Mouse (Mus musculus) E14TG2a.4 (cell line): ENCODE results near the gene Selenon.

Source experiments
- CTCF ChIP-seq: conservative IDR thresholded peaks from 2 replicates; pipeline ENCODE4 v1.5.1; 2014; ENCODE audit warnings: low read length
- POU5F1 ChIP-seq: IDR thresholded peaks from 2 replicates; pipeline ENCODE4 v1.6.1; 2014; ENCODE audit warnings: low read length, borderline replicate concordance

DNA sequence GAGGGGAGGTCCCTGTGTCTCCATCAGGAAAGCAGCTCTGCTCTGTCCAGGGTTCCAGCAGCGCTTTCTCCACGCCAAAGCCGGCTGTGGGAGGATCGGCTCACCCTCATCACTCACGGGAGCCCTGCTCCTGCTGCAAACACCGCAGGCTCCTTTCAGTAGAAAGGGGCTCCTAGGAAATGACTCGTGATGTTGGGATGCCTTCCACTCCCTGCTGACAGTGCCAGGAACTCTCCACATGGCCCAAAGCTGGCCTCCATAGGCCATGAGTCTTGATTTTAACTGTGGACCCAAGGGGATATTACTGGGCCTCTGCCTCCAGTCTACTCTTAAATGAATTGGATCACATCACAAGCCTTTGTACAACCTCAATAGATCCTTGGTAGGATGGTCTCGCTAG is 17.9 kb upstream of the Selenon start:
- TF ChIP-seq CTCF (no peak), POU5F1 (no peak)
